In genomic region chr14:60262316-60262715, GRCm38 (mm10) we compare ENCODE assay signal across 22 mouse cellular contexts. TPM values are rescaled to one million over a fixed set of nuclear protein-coding genes. Genes with fewer than 3 reads are reported as not detected.
"Had no signal": no experiment of that assay in that cellular context is flagged by ENCODE, and none has a peak within 500 bp of the region (broad histone marks: within the 10 kb centered on the region; RNA-seq: fewer than 3 reads in every experiment).

No protein-coding gene starts in this region.

- ATAC-seq: inflammation-experienced regulatory T-cells, adult 6 months; midbrain, embryonic 16.5 days had no signal

- H3K9me3 ChIP-seq: limb, embryonic 10.5 days; liver, embryonic 15.5 days; neural tube, embryonic 13.5 days; stomach, embryonic 15.5 days had no signal

- H3K4me3 ChIP-seq: layer of hippocampus, adult 2 months; limb, embryonic 10.5 days; liver, embryonic 15.5 days; neural tube, embryonic 13.5 days; stomach, embryonic 15.5 days had no signal

- H3K27me3 ChIP-seq: liver, embryonic 15.5 days; neural tube, embryonic 13.5 days; stomach, embryonic 15.5 days had no signal

- H3K36me3 ChIP-seq: limb, embryonic 10.5 days; liver, embryonic 15.5 days; neural tube, embryonic 13.5 days; stomach, embryonic 15.5 days had no signal

- DNase-seq: kidney, adult 18-20 months; kidney, postnatal 10 days; kidney, postnatal 4 days; lung, embryonic 14.5 days; lung, postnatal 10 days; lung, postnatal 4 days; thymus, postnatal 4 days had no signal

- H3K9ac ChIP-seq: liver, embryonic 15.5 days; lung, embryonic 14.5 days; neural tube, embryonic 13.5 days; stomach, embryonic 15.5 days had no signal

- H3K4me2 ChIP-seq: liver, embryonic 11.5 days; liver, embryonic 15.5 days; lung, embryonic 14.5 days; midbrain, embryonic 11.5 days; neural tube, embryonic 13.5 days; stomach, embryonic 15.5 days had no signal

- H3K27ac ChIP-seq: layer of hippocampus, adult 2 months; limb, embryonic 10.5 days; liver, embryonic 15.5 days; neural tube, embryonic 13.5 days; stomach, embryonic 15.5 days had no signal

RNA-seq across cellular contexts. Expression of gene Nupl1, which starts 11.1 kb away (rescaled TPM):
- total RNA-seq: layer of hippocampus, postnatal 14 days; left cerebral cortex, adult 18-20 months; megakaryocyte, adult 5-6 weeks had no signal
- polyA plus RNA-seq: inflammation-experienced regulatory T-cells, adult 6 months; kidney, embryonic 14.5 days; limb, embryonic 10.5 days; limb, embryonic 14.5 days; liver, embryonic 11.5 days; lung, embryonic 14.5 days; neural tube, embryonic 13.5 days; spleen, adult 2 months had no signal
